Mouse (Mus musculus) midbrain, embryonic 15.5 days (tissue): Measurements from ENCODE around the gene Rpl19. TPM values are rescaled to one million over a fixed set of nuclear protein-coding genes. Genes with fewer than 3 reads are reported as not detected.

Experiments
- ATAC-seq: fragments of 200-750 bp; cut with Nextera tagmentation; replicated peaks from 2 replicates; pipeline ENCODE4 v1.8.0; 2017; ENCODE audit warnings: moderate TSS enrichment
- H3K27ac ChIP-seq: fragments of 300-500 bp; sonication (generic); 2 replicates; pipeline ENCODE4 v1.5.1; 2015; ENCODE audit warnings: mild to moderate bottlenecking, inconsistent platforms
- H3K27me3 ChIP-seq: fragments of 300-500 bp; sonication (generic); replicated peaks from 2 replicates; pipeline ENCODE4 v1.6.1; 2015; ENCODE audit warnings: inconsistent platforms
- H3K36me3 ChIP-seq: fragments of 300-500 bp; sonication (generic); replicated peaks from 2 replicates; pipeline ENCODE4 v1.6.1; 2015; ENCODE audit warnings: inconsistent platforms
- H3K4me1 ChIP-seq: fragments of 300-500 bp; sonication (generic); 2 replicates; pipeline ENCODE4 v1.6.1; 2015; ENCODE audit warnings: inconsistent platforms
- H3K4me2 ChIP-seq: fragments of 300-500 bp; sonication (generic); 2 replicates; pipeline ENCODE4 v1.6.1; 2015; ENCODE audit warnings: inconsistent platforms, mild to moderate bottlenecking, moderate library complexity
- H3K4me3 ChIP-seq: fragments of 300-500 bp; sonication (generic); 2 replicates; pipeline ENCODE4 v1.5.1; 2015; ENCODE audit warnings: mild to moderate bottlenecking, inconsistent platforms
- H3K9ac ChIP-seq: fragments of 300-500 bp; sonication (generic); 2 replicates; pipeline ENCODE4 v1.6.1; 2015; ENCODE audit warnings: mild to moderate bottlenecking, inconsistent platforms
- H3K9me3 ChIP-seq: fragments of 300-500 bp; sonication (generic); 2 replicates; pipeline ENCODE4 v1.6.1; 2016; ENCODE audit warnings: inconsistent platforms
- WGBS: fragments of 180-500 bp; shearing (Covaris S2); methylation state at CpG from one replicate; pipeline ENCODE4 v1.1.7; 2015; ENCODE audit warnings: mixed read lengths; 5-methylcytosine and 5-hydroxymethylcytosine counted together
- polyA plus RNA-seq: library from polyadenylated mRNA; unstranded; fragments of >200 nt; fragmentation: Nextera tagmentation; extraction: Ambion mirVana; gene quantifications from 2 replicates; pipeline ENCODE4 v1.2.1, GENCODE M21; 2015

Rpl19 gene
- polyA plus RNA-seq, 1 experiment from 2014 or later: 634 TPM

DNA sequence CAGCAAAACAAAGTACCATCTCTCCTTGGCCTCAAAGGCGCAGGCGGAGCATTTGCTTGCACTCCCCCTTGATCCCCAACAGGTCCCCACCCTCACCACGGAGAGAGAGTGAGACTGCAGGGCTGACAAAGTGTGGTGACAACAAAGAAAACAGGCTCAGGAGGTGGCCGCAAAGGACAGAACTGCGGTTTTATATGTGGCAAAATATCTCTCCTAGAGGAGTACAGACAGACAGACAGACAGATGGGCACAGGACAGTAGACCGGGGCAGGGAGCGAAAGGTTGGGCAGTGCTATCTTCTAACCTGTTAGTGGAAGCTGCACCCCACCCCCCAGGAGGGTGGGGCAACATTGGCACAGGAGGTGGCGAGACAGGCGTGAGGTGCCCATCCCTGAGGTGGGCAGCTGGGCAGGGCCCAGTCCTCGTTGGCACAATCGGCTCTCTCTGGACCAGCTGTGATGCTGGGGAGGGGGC, 25.1 kb upstream of the Rpl19 start:
- Histone ChIP-seq H3K9ac (no peak overlapping the region), H3K36me3 (peaks cover 16% of the 10 kb centered on the region), H3K9me3 (no peaks in the 10 kb centered on the region), H3K4me2 (no peak overlapping the region), H3K4me1 (peaks cover 9% of the 10 kb centered on the region; the same call in 1 of the 2 replicates), H3K27ac (no peak overlapping the region), H3K4me3 (no peak overlapping the region), H3K27me3 (no peaks in the 10 kb centered on the region)
- ATAC-seq: no peak
- WGBS: 37% methylated on average over 11 of the region's 11 CpGs

DNA sequence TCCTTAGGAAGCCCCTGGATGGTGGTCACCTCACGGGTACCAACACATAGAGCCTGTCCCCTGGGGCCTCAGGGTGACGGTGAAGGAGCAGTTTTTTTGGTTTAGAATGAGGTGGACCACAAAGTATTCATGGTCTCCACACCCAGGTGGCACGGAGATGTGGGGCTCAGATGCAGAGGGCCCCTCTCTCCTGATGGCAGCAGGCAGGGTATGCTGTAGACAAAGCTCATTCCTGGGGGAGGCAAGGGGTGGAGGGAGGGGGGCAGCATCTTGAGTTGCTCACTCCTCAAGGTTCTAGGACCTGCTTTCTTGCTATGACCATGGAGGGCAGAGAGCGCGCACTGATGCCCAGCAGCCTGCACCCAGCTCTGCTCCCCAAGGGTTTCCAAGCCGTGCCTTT, 24.5 kb upstream of the Rpl19 start:
- peaks cover 16% of the 10 kb centered on the region for H3K36me3 ChIP-seq
- H3K4me3 ChIP-seq: no peak overlapping the region
- H3K9me3 ChIP-seq: no peaks in the 10 kb centered on the region
- H3K4me1 ChIP-seq: peaks cover 9% of the 10 kb centered on the region; the same call in 1 of the 2 replicates
- ATAC-seq: no peak
- H3K27ac ChIP-seq: no peak overlapping the region
- 60% methylated on average over 6 of the region's 6 CpGs for WGBS
- no peak overlapping the region for H3K9ac ChIP-seq
- H3K27me3 ChIP-seq: no peaks in the 10 kb centered on the region
- H3K4me2 ChIP-seq: no peak overlapping the region

DNA sequence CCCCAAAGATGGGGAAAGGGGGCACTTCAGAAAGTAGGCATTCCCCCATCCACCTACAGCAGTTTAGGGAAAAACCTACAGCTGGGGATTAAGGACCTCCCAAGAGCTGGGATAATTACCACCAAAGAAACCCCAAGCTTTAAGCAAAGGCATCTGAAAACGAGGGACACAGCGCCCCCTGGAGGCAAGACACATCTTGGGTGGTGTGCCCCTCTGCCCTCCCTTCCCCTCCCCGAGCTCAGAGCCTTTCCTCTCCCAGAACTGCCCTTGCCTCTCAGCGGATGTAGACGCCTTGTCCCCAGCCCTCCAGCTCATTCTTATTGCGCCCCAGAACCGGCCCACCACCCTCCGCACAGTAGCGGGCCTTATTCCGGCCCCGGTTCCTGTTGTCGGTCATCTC, 23.9 kb upstream of the Rpl19 start:
- H3K4me3 ChIP-seq: no peak overlapping the region
- peaks cover 16% of the 10 kb centered on the region for H3K36me3 ChIP-seq
- H3K27ac ChIP-seq: no peak overlapping the region
- ATAC-seq: no peak
- H3K4me2 ChIP-seq: no peak overlapping the region
- H3K27me3 ChIP-seq: no peaks in the 10 kb centered on the region
- no peak overlapping the region for H3K9ac ChIP-seq
- WGBS: 9% methylated on average over 12 of the region's 12 CpGs
- H3K4me1 ChIP-seq: peaks cover 9% of the 10 kb centered on the region; the same call in 1 of the 2 replicates
- H3K9me3 ChIP-seq: no peaks in the 10 kb centered on the region

DNA sequence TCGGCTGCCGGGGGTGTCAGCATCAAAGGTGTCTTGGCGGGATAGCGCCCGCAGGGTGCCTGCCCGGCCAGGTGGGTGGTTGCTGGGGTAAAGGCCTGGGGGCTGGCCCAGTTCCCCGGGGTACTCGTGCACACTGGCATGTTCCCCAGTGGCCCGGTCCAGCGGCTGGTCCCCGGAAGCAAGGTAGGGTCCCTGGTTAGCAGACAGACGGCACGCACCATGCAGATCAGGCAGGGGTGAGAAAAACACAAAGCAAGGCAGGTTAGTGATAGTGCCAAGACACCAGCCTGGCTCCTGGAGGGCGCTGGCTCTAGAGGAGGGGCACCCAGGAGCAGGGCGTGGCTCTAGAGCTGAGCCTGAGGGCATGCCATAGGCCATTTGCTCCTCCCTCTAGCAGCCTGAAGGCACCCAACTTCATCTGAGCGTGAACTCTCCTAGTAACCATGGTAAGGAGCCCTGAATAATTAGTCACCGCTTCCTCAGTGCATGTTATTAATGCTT, 23.3 kb upstream of the Rpl19 start:
- 45% methylated on average over 17 of the region's 17 CpGs for WGBS
- Histone ChIP-seq H3K36me3 (peaks cover 16% of the 10 kb centered on the region), H3K27ac (no peak overlapping the region; the same call in 1 of the 2 replicates), H3K4me1 (peaks cover 9% of the 10 kb centered on the region; the same call in 1 of the 2 replicates), H3K4me2 (no peak overlapping the region), H3K9ac (no peak overlapping the region), H3K9me3 (no peaks in the 10 kb centered on the region), H3K4me3 (no peak overlapping the region), H3K27me3 (no peaks in the 10 kb centered on the region)
- 0 out of 2 replicates have a peak, but pooled peaks have one; percentile 7 for ATAC-seq

DNA sequence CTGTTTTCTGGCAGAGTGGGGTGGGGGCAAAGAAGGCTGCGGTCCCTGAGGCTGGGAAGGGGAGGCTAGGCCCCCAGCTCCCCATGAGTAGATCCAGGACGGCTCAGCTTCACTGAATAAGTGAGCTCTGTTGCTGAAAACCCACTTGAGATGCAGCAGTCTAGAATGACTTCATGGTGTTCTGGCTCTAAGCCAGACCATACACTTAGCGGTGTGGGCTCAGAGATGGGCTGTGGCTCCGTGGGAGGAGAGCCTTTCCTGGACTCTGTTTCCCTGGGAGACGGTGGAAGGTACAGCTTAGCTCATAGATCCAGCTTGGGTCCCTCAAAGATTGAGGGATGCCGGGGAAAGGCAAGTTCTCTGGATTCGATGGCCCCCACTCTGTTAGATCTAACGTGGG, 22.3 kb upstream of the Rpl19 start:
- H3K4me1 ChIP-seq: peaks cover 8% of the 10 kb centered on the region; the same call in 1 of the 2 replicates
- H3K27ac ChIP-seq: no peak overlapping the region
- no peaks in the 10 kb centered on the region for H3K9me3 ChIP-seq
- no peak overlapping the region for H3K4me3 ChIP-seq
- H3K27me3 ChIP-seq: no peaks in the 10 kb centered on the region
- peaks cover 19% of the 10 kb centered on the region for H3K36me3 ChIP-seq
- no peak overlapping the region for H3K4me2 ChIP-seq
- no peak for ATAC-seq
- 76% methylated on average over 8 of the region's 8 CpGs for WGBS
- H3K9ac ChIP-seq: no peak overlapping the region

DNA sequence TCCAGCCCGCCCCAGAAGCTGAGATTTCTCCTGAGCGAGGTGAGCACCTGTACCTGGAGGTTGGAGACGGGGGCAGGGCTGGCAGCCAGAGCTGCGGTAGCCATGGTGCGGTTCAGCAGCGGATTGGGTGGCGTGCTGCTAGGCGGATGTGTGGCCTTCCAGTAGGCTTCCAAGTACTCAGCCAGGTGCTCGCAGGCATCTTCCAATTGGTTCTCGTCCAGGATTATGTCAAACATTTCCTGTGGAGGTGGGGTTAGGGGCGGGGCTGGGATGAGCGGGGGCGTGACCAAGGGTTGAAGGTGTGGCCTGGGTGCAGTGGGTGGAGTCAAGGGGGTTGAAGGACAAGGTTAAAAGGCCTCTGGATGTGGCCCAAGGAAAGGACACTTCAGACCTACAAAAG, 21.4 kb upstream of the Rpl19 start:
- H3K4me2 ChIP-seq: no peak overlapping the region
- no peak overlapping the region for H3K4me3 ChIP-seq
- H3K9me3 ChIP-seq: no peaks in the 10 kb centered on the region
- H3K9ac ChIP-seq: no peak overlapping the region
- peaks cover 28% of the 10 kb centered on the region for H3K36me3 ChIP-seq
- no peak for ATAC-seq
- H3K27me3 ChIP-seq: no peaks in the 10 kb centered on the region
- H3K4me1 ChIP-seq: peaks cover 6% of the 10 kb centered on the region; the same call in 1 of the 2 replicates
- H3K27ac ChIP-seq: no peak overlapping the region
- 52% methylated on average over 13 of the region's 13 CpGs for WGBS

DNA sequence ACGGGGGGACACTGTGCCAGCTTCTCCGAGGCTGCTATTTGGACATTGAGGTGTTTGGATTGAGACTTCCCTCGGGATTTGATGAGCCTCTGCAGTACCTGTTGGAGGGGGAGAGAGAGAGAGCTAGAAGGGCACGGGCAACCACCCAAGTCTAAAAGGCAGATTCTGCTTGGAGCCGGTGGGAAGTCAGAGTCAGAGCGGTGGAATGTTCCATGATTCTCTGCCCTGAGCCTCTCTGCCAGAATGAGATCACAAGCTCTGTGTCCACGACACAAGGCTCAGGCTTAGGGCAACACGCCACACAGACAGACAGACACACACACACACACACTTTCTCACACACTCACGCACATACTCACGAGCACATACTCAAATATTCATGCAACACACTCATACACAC, 20.8 kb upstream of the Rpl19 start:
- peaks cover 6% of the 10 kb centered on the region; the same call in 1 of the 2 replicates for H3K4me1 ChIP-seq
- no peak for ATAC-seq
- H3K27me3 ChIP-seq: no peaks in the 10 kb centered on the region
- no peak overlapping the region for H3K4me3 ChIP-seq
- WGBS: 88% methylated on average over 10 of the region's 10 CpGs
- H3K27ac ChIP-seq: no peak overlapping the region
- H3K9me3 ChIP-seq: no peaks in the 10 kb centered on the region
- no peak overlapping the region for H3K9ac ChIP-seq
- H3K36me3 ChIP-seq: peaks cover 34% of the 10 kb centered on the region
- no peak overlapping the region for H3K4me2 ChIP-seq

DNA sequence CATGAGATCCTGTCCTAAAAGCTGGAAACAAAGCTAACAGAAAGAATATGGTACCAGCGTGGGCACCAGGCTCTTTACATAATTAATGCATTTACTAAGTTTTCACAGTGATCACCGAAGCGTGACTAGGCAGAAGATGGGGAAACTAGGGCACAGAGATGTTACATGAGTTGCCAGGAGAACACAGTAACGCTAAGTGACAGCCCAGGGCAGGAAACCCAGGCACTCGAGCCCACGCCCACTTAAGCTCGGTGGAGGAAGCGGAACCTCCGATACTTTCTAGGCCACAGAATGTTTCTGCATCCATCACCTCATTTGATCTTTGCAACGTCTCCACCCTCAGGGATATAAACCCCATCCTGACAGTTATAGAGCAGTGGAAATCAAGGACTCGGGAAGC, 18.4 kb upstream of the Rpl19 start:
- Histone ChIP-seq H3K27me3 (no peaks in the 10 kb centered on the region), H3K36me3 (peaks cover 50% of the 10 kb centered on the region), H3K9me3 (no peaks in the 10 kb centered on the region), H3K4me3 (no peak overlapping the region), H3K27ac (no peak overlapping the region), H3K4me2 (no peak overlapping the region), H3K4me1 (peaks cover 3% of the 10 kb centered on the region; the same call in 1 of the 2 replicates), H3K9ac (no peak overlapping the region)
- 80% methylated on average over 11 of the region's 11 CpGs for WGBS
- no peak for ATAC-seq

DNA sequence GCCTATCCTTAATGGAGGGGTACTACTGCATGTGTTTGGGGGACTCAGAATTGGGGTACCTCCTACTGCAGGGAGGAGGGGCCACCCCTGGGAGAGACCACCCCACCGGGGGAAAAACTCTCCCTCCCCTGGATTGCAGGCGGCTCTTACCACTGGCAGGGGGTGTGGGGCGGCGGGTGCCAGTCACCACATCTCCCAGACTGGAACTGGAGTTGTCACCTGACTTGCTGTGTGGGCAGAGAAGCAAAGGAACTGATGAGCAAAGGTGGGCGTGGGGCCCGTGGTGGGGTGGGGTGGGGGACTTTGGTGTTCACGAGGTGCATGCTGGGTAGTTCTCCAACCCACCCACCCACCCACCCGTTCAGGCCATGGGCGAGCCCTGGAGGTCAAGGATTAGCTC, 14.8 kb upstream of the Rpl19 start:
- no peak; the same call in 1 of the 2 replicates for ATAC-seq
- Histone ChIP-seq H3K9ac (no peak overlapping the region), H3K4me2 (no peak overlapping the region), H3K27ac (no peak overlapping the region), H3K4me1 (no peaks in the 10 kb centered on the region), H3K9me3 (no peaks in the 10 kb centered on the region), H3K36me3 (peaks cover 64% of the 10 kb centered on the region), H3K4me3 (no peak overlapping the region), H3K27me3 (no peaks in the 10 kb centered on the region)
- 67% methylated on average over 9 of the region's 9 CpGs for WGBS

DNA sequence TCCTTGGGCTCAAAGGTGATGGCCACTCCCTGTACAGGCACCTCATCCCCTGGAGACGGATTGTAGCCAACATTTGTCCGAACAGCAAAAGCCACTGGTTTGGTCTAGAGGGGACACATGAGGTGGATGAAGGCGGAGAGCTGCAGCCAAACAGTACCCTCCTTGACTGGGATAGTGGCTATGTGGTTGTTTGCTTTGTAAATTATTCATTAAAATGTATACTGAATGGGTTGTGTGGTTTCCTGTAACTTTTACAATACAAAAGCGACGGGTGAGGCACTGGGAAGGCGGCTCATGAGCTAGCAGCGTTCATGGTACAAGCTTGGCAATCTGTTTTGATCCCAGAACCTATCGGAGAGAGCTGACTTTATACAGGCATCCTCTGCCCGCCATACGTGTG, 13.7 kb upstream of the Rpl19 start:
- no peak overlapping the region for H3K27ac ChIP-seq
- no peak overlapping the region for H3K4me2 ChIP-seq
- no peak overlapping the region for H3K9ac ChIP-seq
- H3K4me3 ChIP-seq: no peak overlapping the region
- H3K9me3 ChIP-seq: no peaks in the 10 kb centered on the region
- H3K27me3 ChIP-seq: no peaks in the 10 kb centered on the region
- no peaks in the 10 kb centered on the region for H3K4me1 ChIP-seq
- no peak for ATAC-seq
- peaks cover 65% of the 10 kb centered on the region for H3K36me3 ChIP-seq
- 85% methylated on average over 10 of the region's 10 CpGs for WGBS

DNA sequence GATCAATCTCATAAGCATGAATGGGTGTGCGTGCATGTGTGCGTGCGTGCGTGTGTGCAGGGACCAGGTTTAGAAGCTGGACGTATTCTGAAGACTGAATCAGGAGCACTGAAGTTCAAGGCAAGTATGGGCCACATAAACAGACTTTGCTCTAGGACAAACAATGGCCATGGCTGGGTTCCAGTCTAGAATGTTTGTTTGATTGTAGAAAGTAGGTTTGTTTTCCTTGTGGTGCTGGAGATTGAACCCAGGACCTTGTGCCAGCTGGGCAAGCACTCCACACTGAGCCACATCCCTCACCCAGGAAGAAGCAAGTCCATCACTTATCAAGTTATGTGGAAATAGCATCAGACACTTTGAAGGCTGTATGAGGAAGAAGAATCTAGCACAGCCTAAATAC, 10.3 kb upstream of the Rpl19 start:
- Histone ChIP-seq H3K27ac (no peak overlapping the region), H3K4me3 (no peak overlapping the region), H3K9me3 (no peaks in the 10 kb centered on the region), H3K27me3 (no peaks in the 10 kb centered on the region), H3K9ac (no peak overlapping the region), H3K4me2 (no peak overlapping the region), H3K36me3 (peaks cover 44% of the 10 kb centered on the region), H3K4me1 (peaks cover 32% of the 10 kb centered on the region)
- 94% methylated on average over 5 of the region's 5 CpGs for WGBS
- ATAC-seq: no peak

DNA sequence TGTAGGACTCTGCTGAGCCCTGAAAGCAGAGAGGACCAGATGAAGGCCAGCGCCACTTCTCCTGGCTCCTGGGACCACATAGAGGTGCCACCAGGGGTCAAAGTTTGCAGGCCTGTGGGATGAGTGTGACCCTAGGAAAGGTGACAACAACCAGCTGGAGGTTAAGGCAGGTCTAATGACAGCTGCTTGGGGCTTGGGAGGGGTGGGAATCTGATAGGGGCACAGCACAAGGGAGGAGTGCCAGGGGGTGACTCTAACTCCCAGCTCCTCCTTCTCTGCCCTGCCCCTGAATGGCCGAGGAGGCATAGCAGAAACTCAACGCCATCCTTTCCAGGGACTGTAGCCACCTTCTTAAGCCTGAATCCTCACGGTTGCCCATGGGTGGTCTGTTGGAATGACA, 9.7 kb upstream of the Rpl19 start:
- Histone ChIP-seq H3K9me3 (no peaks in the 10 kb centered on the region), H3K4me1 (peaks cover 38% of the 10 kb centered on the region), H3K4me3 (no peak overlapping the region), H3K4me2 (no peak overlapping the region), H3K36me3 (peaks cover 40% of the 10 kb centered on the region), H3K9ac (no peak overlapping the region), H3K27ac (no peak overlapping the region), H3K27me3 (no peaks in the 10 kb centered on the region)
- no peak for ATAC-seq
- WGBS: 70% methylated on average over 4 of the region's 4 CpGs

DNA sequence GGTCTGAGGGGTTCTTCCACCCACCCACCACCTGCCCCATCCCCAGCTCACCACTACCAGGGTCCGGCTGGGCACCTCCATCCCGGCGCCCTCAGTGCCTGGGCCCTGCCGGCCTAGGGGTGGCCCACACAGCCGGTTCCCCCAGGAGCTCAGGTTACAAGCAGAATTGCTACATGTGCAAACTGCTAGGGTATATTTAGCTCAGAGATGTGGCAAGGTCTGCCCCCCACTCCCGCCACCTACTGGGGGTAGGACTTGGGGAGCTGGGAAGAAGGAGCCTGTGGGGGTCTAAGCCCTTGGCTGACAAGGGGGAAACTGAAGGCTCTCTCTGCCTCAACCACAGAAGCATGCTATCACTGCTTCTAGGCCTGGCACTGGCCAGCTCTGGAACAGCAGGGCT, 8.3 kb upstream of the Rpl19 start:
- H3K27me3 ChIP-seq: no peaks in the 10 kb centered on the region
- H3K9me3 ChIP-seq: no peaks in the 10 kb centered on the region
- no peak overlapping the region for H3K9ac ChIP-seq
- no peak for ATAC-seq
- 72% methylated on average over 6 of the region's 6 CpGs for WGBS
- H3K27ac ChIP-seq: peak overlapping the region; percentile 39; the same call in 1 of the 2 replicates
- H3K4me3 ChIP-seq: no peak overlapping the region
- H3K4me1 ChIP-seq: peaks cover 41% of the 10 kb centered on the region
- peaks cover 30% of the 10 kb centered on the region for H3K36me3 ChIP-seq
- no peak overlapping the region for H3K4me2 ChIP-seq
